Mouse (Mus musculus) liver, embryonic 11.5 days (tissue): ENCODE measurements around the gene Mrpl51. TPM values are rescaled to one million over a fixed set of nuclear protein-coding genes. Genes with fewer than 3 reads are reported as not detected.
A peak's percentile ranks its signal among the peaks of the same experiment; 100 is the strongest.

Source experiments
- ATAC-seq: fragments of 200-750 bp; cut with Nextera tagmentation; replicated peaks from 2 replicates; pipeline ENCODE4 v1.8.0; 2017; ENCODE audit warnings: moderate number of reproducible peaks, mild to moderate bottlenecking, moderate TSS enrichment, moderate library complexity; ENCODE audit not compliant: low FRiP score
- DNase-seq: peaks from one replicate; pipeline ENCODE4 v3.0.0-alpha.2; 2017; ENCODE audit warnings: low spot score
- H3K27ac ChIP-seq: fragments of 300-500 bp; sonication (generic); 2 replicates; pipeline ENCODE4 v1.5.1; 2014; ENCODE audit warnings: mild to moderate bottlenecking, low read depth, low read length, control low read depth
- H3K27me3 ChIP-seq: fragments of 300-500 bp; sonication (generic); replicated peaks from 2 replicates; pipeline ENCODE4 v1.6.1; 2014; ENCODE audit warnings: low read length, mixed read lengths; ENCODE audit not compliant: control insufficient read depth, insufficient read depth
- H3K36me3 ChIP-seq: fragments of 300-500 bp; sonication (generic); 2 replicates; pipeline ENCODE4 v1.6.1; 2014; ENCODE audit warnings: mild to moderate bottlenecking, low read length, moderate library complexity, mixed read lengths; ENCODE audit not compliant: control insufficient read depth, insufficient read depth
- H3K4me1 ChIP-seq: fragments of 300-500 bp; sonication (generic); replicated peaks from 2 replicates; pipeline ENCODE4 v1.6.1; 2014; ENCODE audit warnings: low read length, mixed read lengths; ENCODE audit not compliant: control insufficient read depth, insufficient read depth
- H3K4me2 ChIP-seq: fragments of 300-500 bp; sonication (generic); 2 replicates; pipeline ENCODE4 v1.6.1; 2014; ENCODE audit warnings: mild to moderate bottlenecking, control low read depth, moderate library complexity
- H3K4me3 ChIP-seq: fragments of 300-500 bp; sonication (generic); 2 replicates; pipeline ENCODE4 v1.5.1; 2014; ENCODE audit warnings: low read depth, low read length, control low read depth
- H3K9ac ChIP-seq: fragments of 300-500 bp; sonication (generic); 2 replicates; pipeline ENCODE4 v1.6.1; 2014; ENCODE audit warnings: low read depth, low read length, control low read depth
- H3K9me3 ChIP-seq: fragments of 300-500 bp; sonication (generic); 2 replicates; pipeline ENCODE4 v1.6.1; 2016; ENCODE audit warnings: low read length, inconsistent platforms, mixed read lengths; ENCODE audit not compliant: control insufficient read depth
- WGBS: fragments of 180-500 bp; shearing (Covaris S2); extraction: QIAGEN DNeasy Blood & Tissue Kit; methylation state at CpG from one replicate; pipeline ENCODE4 v1.1.7; 2014; 5-methylcytosine and 5-hydroxymethylcytosine counted together
- polyA plus RNA-seq: library from polyadenylated mRNA; unstranded; fragments of >200 nt; fragmentation: Nextera tagmentation; extraction: Ambion mirVana; gene quantifications from 2 replicates; pipeline ENCODE4 v1.2.1, GENCODE M21; 2014

The Mrpl51 gene
- polyA plus RNA-seq, 1 experiment from 2014 or later: 311 TPM

GRCm38 (mm10) chr6:125230571-125230970 lies 39.0 kb downstream of the Mrpl51 start:
- Histone ChIP-seq H3K4me1 (peaks cover 15% of the 10 kb centered on the region), H3K9ac (no peak overlapping the region), H3K4me3 (no peak overlapping the region; the same call in 1 of the 2 replicates), H3K4me2 (peak overlapping the region; percentile 80; the same call in 1 of the 2 replicates), H3K27ac (no peak overlapping the region), H3K27me3 (no peaks in the 10 kb centered on the region), H3K9me3 (no peaks in the 10 kb centered on the region), H3K36me3 (no peaks in the 10 kb centered on the region)
- ATAC-seq (no peak), DNase-seq (no peak)
- 64% methylated on average over 9 of the region's 9 CpGs for WGBS

GRCm38 (mm10) chr6:125231117-125232044 lies 39.8 kb downstream of the Mrpl51 start, which contains the start of gene Tapbpl:
Gene Tapbpl (minus strand): TSS chr6:125231860.
- Histone ChIP-seq H3K4me2 (peak within 1 kb of the TSS; percentile 80), H3K27ac (peak within 1 kb of the TSS; percentile 57), H3K9ac (peak within 1 kb of the TSS; percentile 71), H3K4me1 (peaks cover 15% of the 10 kb centered on the region), H3K36me3 (no peaks in the 10 kb centered on the region), H3K27me3 (no peaks in the 10 kb centered on the region), H3K4me3 (peak within 1 kb of the TSS; percentile 58), H3K9me3 (no peaks in the 10 kb centered on the region)
- peak; percentile 62 for DNase-seq
- peak; percentile 58 for ATAC-seq
- 1% methylated on average over 16 of the region's 16 CpGs for WGBS

GRCm38 (mm10) chr6:125232045-125232437 lies 40.4 kb downstream of the Mrpl51 start:
- Histone ChIP-seq H3K4me2 (peak overlapping the region; percentile 80), H3K27ac (peak overlapping the region; percentile 57; the same call in 1 of the 2 replicates), H3K36me3 (no peaks in the 10 kb centered on the region), H3K9me3 (no peaks in the 10 kb centered on the region), H3K27me3 (no peaks in the 10 kb centered on the region), H3K4me3 (peak overlapping the region; percentile 58), H3K4me1 (peaks cover 15% of the 10 kb centered on the region), H3K9ac (peak overlapping the region; percentile 71)
- ATAC-seq (peak; percentile 35), DNase-seq (no peak)
- WGBS: 44% methylated on average over 4 of the region's 4 CpGs

GRCm38 (mm10) chr6:125232516-125232915 lies 40.9 kb downstream of the Mrpl51 start:
- H3K4me3 ChIP-seq: peak overlapping the region; percentile 58
- H3K27ac ChIP-seq: peak overlapping the region; percentile 57; the same call in 1 of the 2 replicates
- H3K9ac ChIP-seq: peak overlapping the region; percentile 71; the same call in 1 of the 2 replicates
- H3K4me1 ChIP-seq: peaks cover 15% of the 10 kb centered on the region
- 50% methylated on average over 6 of the region's 6 CpGs for WGBS
- no peaks in the 10 kb centered on the region for H3K27me3 ChIP-seq
- no peaks in the 10 kb centered on the region for H3K9me3 ChIP-seq
- H3K36me3 ChIP-seq: no peaks in the 10 kb centered on the region
- no peak for ATAC-seq
- no peak for DNase-seq
- peak overlapping the region; percentile 80 for H3K4me2 ChIP-seq

- Histone ChIP-seq H3K4me1 (peaks cover 15% of the 10 kb centered on the region), H3K27me3 (no peaks in the 10 kb centered on the region), H3K9me3 (no peaks in the 10 kb centered on the region), H3K9ac (0 out of 2 replicates have a peak overlapping the region, but pooled peaks have one; percentile 12), H3K4me2 (no peak overlapping the region), H3K36me3 (no peaks in the 10 kb centered on the region), H3K4me3 (no peak overlapping the region), H3K27ac (no peak overlapping the region)
- ATAC-seq: no peak
- WGBS: 56% methylated on average over 7 of the region's 7 CpGs
- no peak for DNase-seq
Measured at GRCm38 (mm10) chr6:125233816-125234519, 42.4 kb downstream of the Mrpl51 start.

GRCm38 (mm10) chr6:125234520-125234828 lies 42.9 kb downstream of the Mrpl51 start:
- Histone ChIP-seq H3K4me3 (no peak overlapping the region), H3K27ac (no peak overlapping the region), H3K27me3 (no peaks in the 10 kb centered on the region), H3K9ac (0 out of 2 replicates have a peak overlapping the region, but pooled peaks have one; percentile 12), H3K4me2 (no peak overlapping the region), H3K9me3 (no peaks in the 10 kb centered on the region), H3K36me3 (no peaks in the 10 kb centered on the region), H3K4me1 (peaks cover 15% of the 10 kb centered on the region)
- 67% methylated on average over 5 of the region's 5 CpGs for WGBS
- DNase-seq (no peak), ATAC-seq (no peak)

GRCm38 (mm10) chr6:125236341-125236740 lies 44.7 kb downstream of the Mrpl51 start:
- no peaks in the 10 kb centered on the region for H3K9me3 ChIP-seq
- WGBS: 82% methylated on average over 6 of the region's 6 CpGs
- no peaks in the 10 kb centered on the region for H3K36me3 ChIP-seq
- no peak overlapping the region for H3K9ac ChIP-seq
- H3K4me2 ChIP-seq: no peak overlapping the region
- ATAC-seq (no peak), DNase-seq (no peak)
- peaks cover 15% of the 10 kb centered on the region for H3K4me1 ChIP-seq
- H3K27me3 ChIP-seq: no peaks in the 10 kb centered on the region
- no peak overlapping the region for H3K27ac ChIP-seq
- H3K4me3 ChIP-seq: no peak overlapping the region

GRCm38 (mm10) chr6:125236782-125237181 lies 45.2 kb downstream of the Mrpl51 start, which contains the start of gene Cd27:
Gene Cd27 (minus strand): TSS chr6:125237010.
- no peaks in the 10 kb centered on the region for H3K9me3 ChIP-seq
- DNase-seq (no peak), ATAC-seq (no peak)
- no peak within 1 kb of the TSS for H3K27ac ChIP-seq
- no peak within 1 kb of the TSS for H3K9ac ChIP-seq
- no peaks in the 10 kb centered on the region for H3K36me3 ChIP-seq
- no peaks in the 10 kb centered on the region for H3K27me3 ChIP-seq
- no peak within 1 kb of the TSS for H3K4me2 ChIP-seq
- H3K4me1 ChIP-seq: peaks cover 15% of the 10 kb centered on the region
- no peak within 1 kb of the TSS for H3K4me3 ChIP-seq
- WGBS: 65% methylated on average over 6 of the region's 6 CpGs
